Mouse (Mus musculus): ENCODE measurements at regions not wholly inside any gene's neighbourhood (a gene's known extent, or its start where the extent isn't known, plus 50 kb on each side); places are given as distances from the start of the nearest gene placed in this dataset.
"Not testable (repeated sequence)": the region's sequence is repeated elsewhere in the genome, so short reads cannot be mapped to it uniquely, and the experiment has no call there.

DNA sequence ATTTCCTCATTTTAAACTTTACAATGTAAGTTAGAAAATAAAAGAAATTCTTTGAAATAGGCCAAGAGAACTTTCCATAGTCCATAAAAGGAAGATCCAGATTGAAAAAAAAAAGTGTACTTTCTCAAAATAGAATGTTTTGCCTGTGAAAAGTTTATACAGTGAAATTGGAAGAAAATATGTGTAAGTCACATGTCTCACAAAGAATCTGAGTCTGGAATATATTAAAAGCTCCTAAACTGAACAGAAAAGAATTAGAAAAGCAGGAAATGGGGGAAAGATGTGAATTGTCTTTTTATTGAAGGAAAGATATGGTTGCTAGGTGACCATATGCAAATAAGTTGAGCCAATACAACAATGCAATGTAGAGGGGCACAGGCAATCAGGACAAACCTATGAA, 197.7 kb upstream of the Gm20594 start:
- intact Hi-C loops (cut with DNase I), result no loop called here
- peak in 1 of 2 experiments; percentile 14 for DNase-seq (ENCODE audit: low spot score in 2 of 2)

DNA sequence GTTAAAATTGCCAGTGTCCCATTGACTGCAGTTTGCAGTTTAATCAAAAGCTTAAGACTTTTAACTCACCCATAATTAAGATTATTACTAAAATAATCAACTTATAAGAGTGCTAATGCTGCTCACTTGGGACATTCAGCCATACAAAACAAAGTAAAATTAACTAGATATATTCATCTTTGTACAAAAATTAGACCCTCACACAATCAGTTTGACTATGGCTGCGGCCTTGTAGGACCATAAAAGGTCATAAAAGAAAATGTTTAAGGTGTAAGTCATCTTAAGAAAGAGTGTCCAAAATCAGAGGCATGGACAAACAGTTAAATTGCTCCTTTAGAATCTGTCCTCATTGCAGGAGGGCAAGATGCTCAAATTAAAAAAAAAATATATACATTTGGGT, 186.0 kb upstream of the Gm20594 start:
- intact Hi-C loops (cut with DNase I), result not testable (repeated sequence)

DNA sequence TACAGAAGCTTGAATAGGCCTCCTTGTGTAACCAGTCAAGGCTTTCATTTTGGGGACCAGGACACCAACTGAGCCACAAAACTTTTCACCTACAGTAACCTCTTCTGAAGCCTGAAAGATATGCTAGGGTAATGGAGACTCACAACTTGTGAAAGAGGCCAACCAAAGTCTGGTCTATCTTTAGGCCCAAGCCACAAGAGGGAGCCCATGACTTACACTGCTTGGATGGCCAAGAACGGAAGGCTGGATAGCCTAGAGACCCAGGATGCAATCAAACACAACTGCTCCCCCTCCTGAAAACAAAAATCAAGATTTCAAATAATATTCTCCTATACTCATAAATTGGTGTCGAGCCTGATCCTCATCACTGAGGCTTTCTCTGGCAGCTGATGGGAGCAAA, 166.4 kb upstream of the Gm20594 start:
- DNase-seq (ENCODE audit: low spot score in 2 of 2), result peak in 1 of 2 experiments; percentile 11
- intact Hi-C loops (cut with DNase I), result no loop called here

More for the DNA sequence above, 186.0 kb upstream of the Gm20594 start:
- peak in 1 of 2 experiments; percentile 12 for DNase-seq (ENCODE audit: low spot score in 2 of 2)
